Comparison of ENCODE assay signal across 23 mouse cellular contexts in the genomic region with DNA sequence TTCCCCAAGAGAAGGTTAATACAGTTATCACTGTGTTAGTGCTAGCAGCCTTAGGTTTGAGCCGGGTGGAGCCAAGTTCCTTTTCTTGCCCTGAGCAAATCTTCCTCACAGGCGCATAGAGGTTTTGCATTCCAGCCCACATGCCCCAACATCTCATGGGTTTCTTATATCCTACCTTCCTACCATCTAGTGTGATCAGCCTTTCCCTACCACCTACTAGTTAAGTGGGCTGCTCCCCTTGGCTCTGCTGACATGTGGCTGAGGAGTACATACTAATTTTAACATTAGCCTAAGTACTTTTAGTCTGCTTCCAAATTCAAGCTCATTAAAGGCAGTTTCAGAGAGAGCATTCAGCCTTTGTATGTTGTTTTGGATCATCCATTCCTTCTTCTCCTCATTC.
DNase-seq lines count a peak whose midpoint lies in the region; ATAC-seq lines count a peak whose summit lies in the region.
"Had no signal": no experiment of that assay in that cellular context is flagged by ENCODE, and none has a peak within 500 bp of the region (broad histone marks: within the 10 kb centered on the region; RNA-seq: fewer than 3 reads in every experiment).

No protein-coding gene starts in this region.

- H3K27me3 ChIP-seq in forebrain, embryonic 16.5 days (replicated peaks; ENCODE audit: control insufficient read depth, insufficient read depth, low read length), result no peaks in the 10 kb centered on the region
- no peaks in the 10 kb centered on the region for H3K27me3 ChIP-seq in forebrain, embryonic 15.5 days
- H3K27me3 ChIP-seq: embryonic facial prominence, embryonic 12.5 days; embryonic facial prominence, embryonic 15.5 days had no signal

- H3K4me2 ChIP-seq in forebrain, embryonic 16.5 days (ENCODE audit: low read length), result no peak overlapping the region
- no peak overlapping the region for H3K4me2 ChIP-seq in forebrain, embryonic 15.5 days (replicated peaks)
- H3K4me2 ChIP-seq: embryonic facial prominence, embryonic 12.5 days; embryonic facial prominence, embryonic 15.5 days; forebrain, embryonic 13.5 days had no signal

- peaks cover 10% of the 10 kb centered on the region for H3K4me1 ChIP-seq in forebrain, embryonic 16.5 days (replicated peaks; ENCODE audit: control insufficient read depth, insufficient read depth, low read length)
- H3K4me1 ChIP-seq in forebrain, embryonic 15.5 days, result peaks cover 17% of the 10 kb centered on the region

- no peak overlapping the region for H3K4me3 ChIP-seq in forebrain, embryonic 16.5 days (replicated peaks; ENCODE audit: low read length)
- no peak overlapping the region for H3K4me3 ChIP-seq in forebrain, embryonic 15.5 days
- H3K4me3 ChIP-seq: embryonic facial prominence, embryonic 12.5 days; embryonic facial prominence, embryonic 15.5 days; erythroblast, embryonic 14.5 days; forebrain, embryonic 10.5 days; forebrain, embryonic 13.5 days had no signal

- DNase-seq in frontal cortex, postnatal 36 days (ENCODE audit: low spot score in 2 of 2), result no peak
- DNase-seq in right cerebral cortex, adult 18-20 months, result peak; percentile 53
- no peak for DNase-seq in right cerebral cortex, postnatal 25 days
- DNase-seq in telencephalon, adult 2 months (ENCODE audit: low read depth, low spot score), result peak; percentile 54
- DNase-seq: adrenal gland, adult 8-10 months; adrenal gland, postnatal 14 days; adrenal gland, postnatal 36 days; cerebellum, adult 11 months; cerebellum, adult 18-20 months; cerebellum, adult 8-10 months; cerebellum, adult 9-11 months; cerebellum, postnatal 14 days; cerebellum, postnatal 36 days; embryo, embryonic 11 days had no signal

- H3K27ac ChIP-seq in forebrain, embryonic 16.5 days (ENCODE audit: low read length), result no peak overlapping the region
- H3K27ac ChIP-seq in forebrain, embryonic 15.5 days (replicated peaks), result no peak overlapping the region
- H3K27ac ChIP-seq: embryonic facial prominence, embryonic 12.5 days; embryonic facial prominence, embryonic 15.5 days; forebrain, embryonic 10.5 days; forebrain, embryonic 13.5 days had no signal

- no peak overlapping the region for H3K9ac ChIP-seq in forebrain, embryonic 16.5 days (replicated peaks; ENCODE audit: low read depth, low read length)
- no peak overlapping the region for H3K9ac ChIP-seq in forebrain, embryonic 15.5 days (replicated peaks)
- H3K9ac ChIP-seq: embryonic facial prominence, embryonic 12.5 days; embryonic facial prominence, embryonic 15.5 days; forebrain, embryonic 13.5 days had no signal

- no peaks in the 10 kb centered on the region for H3K9me3 ChIP-seq in forebrain, embryonic 16.5 days (ENCODE audit: control insufficient read depth, low read length)
- H3K9me3 ChIP-seq in forebrain, embryonic 15.5 days, result no peaks in the 10 kb centered on the region
- H3K9me3 ChIP-seq: embryonic facial prominence, embryonic 12.5 days; embryonic facial prominence, embryonic 15.5 days; forebrain, embryonic 13.5 days had no signal

- 0 out of 2 replicates have a peak, but pooled peaks have one; percentile 49 for ATAC-seq in forebrain, embryonic 16.5 days
- ATAC-seq in forebrain, embryonic 15.5 days (replicated peaks), result no peak
- ATAC-seq in frontal cortex, adult (ENCODE audit: low TSS enrichment), result peak; percentile 71
- no peak for ATAC-seq in activated CD4-positive, CD25-positive, alpha-beta regulatory T cell, adult 4 months
- ATAC-seq: forebrain, embryonic 13.5 days had no signal

- H3K36me3 ChIP-seq in forebrain, embryonic 16.5 days (ENCODE audit: control insufficient read depth, insufficient read depth), result no peaks in the 10 kb centered on the region
- no peaks in the 10 kb centered on the region for H3K36me3 ChIP-seq in forebrain, embryonic 15.5 days
- H3K36me3 ChIP-seq: embryonic facial prominence, embryonic 12.5 days; embryonic facial prominence, embryonic 15.5 days; forebrain, embryonic 10.5 days had no signal

- WGBS in forebrain, embryonic 16.5 days, result 72% methylated on average over 2 of the region's 2 CpGs
- WGBS in forebrain, embryonic 15.5 days, result 70% methylated on average over 2 of the region's 2 CpGs

Comparison
In these comparisons a context has a peak if more than half of its experiments do, and no peak if none do; other contexts are left out.
1. ATAC-seq: peak in forebrain, embryonic 16.5 days (single experiment) and frontal cortex, adult (single experiment); none in forebrain, embryonic 15.5 days (single experiment) and activated CD4-positive, CD25-positive, alpha-beta regulatory T cell, adult 4 months (single experiment).
2. DNase-seq: peak in right cerebral cortex, adult 18-20 months (single experiment) and telencephalon, adult 2 months (single experiment); none in frontal cortex, postnatal 36 days (0 of 2) and right cerebral cortex, postnatal 25 days (single experiment).